Mouse (Mus musculus): ENCODE results near the gene Pkd1l1. TPM values are rescaled to one million over a fixed set of nuclear protein-coding genes. Genes with fewer than 3 reads are reported as not detected.

Gene Pkd1l1
- polyA plus RNA-seq, 1 experiment from 2014 or later: not detected

DNA sequence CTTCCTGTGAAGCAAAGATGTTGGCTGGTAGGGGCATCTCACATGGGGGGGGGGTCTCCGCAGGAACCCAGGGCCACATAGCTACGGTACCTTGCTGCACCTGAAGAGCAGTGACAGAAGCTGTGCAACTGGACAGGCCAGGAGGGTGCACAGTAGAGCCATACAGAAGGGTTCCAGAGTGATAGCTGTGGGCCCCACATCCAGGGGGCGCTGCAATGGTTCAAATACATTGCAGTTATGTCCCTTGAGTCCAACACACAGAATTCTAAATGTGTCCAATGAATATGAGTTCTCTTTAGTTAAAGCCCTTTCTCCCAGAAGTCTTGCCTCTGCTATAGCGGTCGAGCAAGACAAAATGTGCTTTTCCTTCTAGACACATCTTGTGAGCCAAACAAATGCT lies 103.0 kb downstream of the Pkd1l1 start:
- Histone ChIP-seq H3K4me2 (no peak overlapping the region), H3K4me3 (ENCODE audit: low read depth, low read length) (no peak overlapping the region), H3K27ac (ENCODE audit: low read depth, low read length) (no peak overlapping the region), H3K36me3 (ENCODE audit: control insufficient read depth, insufficient read depth, low read length) (no peaks in the 10 kb centered on the region), H3K9ac (ENCODE audit: low read length) (no peak overlapping the region), H3K4me1 (ENCODE audit: control insufficient read depth, insufficient read depth, low read length) (no peaks in the 10 kb centered on the region), H3K9me3 (ENCODE audit: control insufficient read depth, low read length) (no peaks in the 10 kb centered on the region), H3K27me3 (ENCODE audit: control insufficient read depth, insufficient read depth, low read length) (no peaks in the 10 kb centered on the region)
- DNase-seq (ENCODE audit: low spot score, missing footprints): no peak
- 88% methylated on average over 5 of the region's 5 CpGs for WGBS
- ATAC-seq (ENCODE audit: low FRiP score): no peak

DNA sequence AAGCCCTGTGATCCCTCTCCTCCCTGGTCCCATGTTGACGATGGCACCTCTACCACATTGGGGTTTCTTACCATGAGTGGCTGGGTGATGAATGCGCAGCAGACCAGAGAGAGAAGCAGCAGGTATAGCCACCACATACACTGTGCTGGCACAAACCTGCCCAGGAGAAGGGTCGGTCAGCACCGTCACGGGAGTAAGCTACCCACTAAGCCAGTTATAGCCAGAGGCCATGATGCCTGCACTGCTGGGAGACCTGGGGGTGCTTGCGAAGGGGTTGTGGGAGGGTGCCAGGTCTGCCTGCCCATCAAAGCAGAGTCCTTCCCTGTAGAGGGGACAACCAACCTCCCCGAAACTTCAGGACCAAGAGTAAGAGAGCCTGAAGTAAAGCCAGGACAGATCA lies 107.0 kb downstream of the Pkd1l1 start:
- peaks cover 9% of the 10 kb centered on the region; the same call in 1 of the 2 replicates for H3K4me1 ChIP-seq (ENCODE audit: control insufficient read depth, insufficient read depth, low read length)
- no peaks in the 10 kb centered on the region for H3K36me3 ChIP-seq (ENCODE audit: control insufficient read depth, insufficient read depth, low read length)
- ATAC-seq (ENCODE audit: low FRiP score): no peak
- H3K9me3 ChIP-seq (ENCODE audit: control insufficient read depth, low read length): no peaks in the 10 kb centered on the region
- no peaks in the 10 kb centered on the region for H3K27me3 ChIP-seq (ENCODE audit: control insufficient read depth, insufficient read depth, low read length)
- DNase-seq (ENCODE audit: low spot score, missing footprints): no peak
- 92% methylated on average over 7 of the region's 7 CpGs for WGBS
- H3K4me2 ChIP-seq: no peak overlapping the region
- H3K9ac ChIP-seq (ENCODE audit: low read length): no peak overlapping the region
- H3K4me3 ChIP-seq (ENCODE audit: low read depth, low read length): no peak overlapping the region
- no peak overlapping the region for H3K27ac ChIP-seq (ENCODE audit: low read depth, low read length)

DNA sequence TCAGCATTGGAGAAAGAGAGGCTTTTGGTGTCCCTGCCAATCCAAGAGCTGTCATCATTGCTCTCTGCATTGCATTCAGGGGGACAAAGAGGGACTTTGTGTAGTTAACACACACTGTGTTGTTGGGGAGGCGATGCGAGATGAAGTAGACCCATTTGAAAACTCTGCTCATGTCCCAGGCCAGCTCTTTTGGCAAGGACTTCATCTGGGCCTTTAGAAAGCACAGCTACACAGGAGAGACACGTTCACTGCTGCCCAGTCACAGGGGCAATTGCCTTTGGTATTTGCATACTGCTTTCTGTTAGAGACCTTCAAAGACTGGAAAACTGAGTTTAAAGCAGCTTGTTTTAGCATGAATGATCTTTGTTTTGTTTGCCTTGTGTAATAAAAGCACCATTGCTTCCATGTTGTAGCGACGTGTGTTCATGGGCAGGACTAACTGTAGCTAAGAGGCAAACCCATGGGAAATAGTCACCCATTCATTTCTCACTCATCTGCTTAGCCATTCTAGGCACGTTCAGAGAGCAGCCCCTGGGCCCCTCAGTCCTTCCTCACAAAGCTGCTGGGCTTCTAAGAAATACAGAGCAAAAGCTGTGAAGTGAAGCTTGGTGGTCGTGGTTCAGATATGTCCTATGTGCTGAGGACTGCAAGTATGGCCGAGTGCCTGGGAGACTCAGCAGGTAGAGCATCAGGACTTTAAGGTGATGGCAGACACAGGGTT lies 109.0 kb downstream of the Pkd1l1 start:
- Histone ChIP-seq H3K4me3 (ENCODE audit: low read depth, low read length) (no peak overlapping the region), H3K36me3 (ENCODE audit: control insufficient read depth, insufficient read depth, low read length) (no peaks in the 10 kb centered on the region), H3K9me3 (ENCODE audit: control insufficient read depth, low read length) (no peaks in the 10 kb centered on the region), H3K4me2 (no peak overlapping the region), H3K4me1 (ENCODE audit: control insufficient read depth, insufficient read depth, low read length) (peaks cover 9% of the 10 kb centered on the region; the same call in 1 of the 2 replicates), H3K27ac (ENCODE audit: low read depth, low read length) (no peak overlapping the region), H3K9ac (ENCODE audit: low read length) (no peak overlapping the region), H3K27me3 (ENCODE audit: control insufficient read depth, insufficient read depth, low read length) (no peaks in the 10 kb centered on the region)
- peak; percentile 78 for ATAC-seq (ENCODE audit: low FRiP score)
- DNase-seq (ENCODE audit: low spot score, missing footprints): peak; percentile 87
- 68% methylated on average over 8 of the region's 8 CpGs for WGBS

DNA sequence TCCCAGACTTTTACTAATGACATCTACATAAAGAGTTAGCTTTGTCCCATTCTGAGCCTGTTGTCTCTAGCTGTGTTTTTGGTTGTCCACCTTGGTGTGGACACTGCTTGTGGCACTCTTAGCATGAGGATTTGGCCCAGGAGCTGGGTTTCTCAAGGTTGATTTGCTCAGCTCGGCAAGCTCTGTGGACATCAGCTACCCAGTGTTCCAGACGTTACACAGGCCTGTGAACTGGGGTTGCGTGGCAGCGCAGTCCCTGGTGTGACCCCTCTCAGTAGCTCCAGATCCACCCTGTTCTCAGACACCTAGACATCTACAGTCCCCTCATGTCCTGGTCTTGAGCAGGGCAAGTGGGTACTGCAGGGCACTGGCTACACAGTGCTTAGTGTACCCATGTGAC lies 110.6 kb downstream of the Pkd1l1 start:
- Histone ChIP-seq H3K9ac (ENCODE audit: low read length) (no peak overlapping the region), H3K36me3 (ENCODE audit: control insufficient read depth, insufficient read depth, low read length) (no peaks in the 10 kb centered on the region), H3K4me2 (no peak overlapping the region), H3K9me3 (ENCODE audit: control insufficient read depth, low read length) (no peaks in the 10 kb centered on the region), H3K4me3 (ENCODE audit: low read depth, low read length) (no peak overlapping the region), H3K27ac (ENCODE audit: low read depth, low read length) (no peak overlapping the region), H3K27me3 (ENCODE audit: control insufficient read depth, insufficient read depth, low read length) (no peaks in the 10 kb centered on the region), H3K4me1 (ENCODE audit: control insufficient read depth, insufficient read depth, low read length) (peaks cover 9% of the 10 kb centered on the region; the same call in 1 of the 2 replicates)
- ATAC-seq (ENCODE audit: low FRiP score): no peak
- 91% methylated on average over 4 of the region's 4 CpGs for WGBS
- peak; percentile 75 for DNase-seq (ENCODE audit: low spot score, missing footprints)

DNA sequence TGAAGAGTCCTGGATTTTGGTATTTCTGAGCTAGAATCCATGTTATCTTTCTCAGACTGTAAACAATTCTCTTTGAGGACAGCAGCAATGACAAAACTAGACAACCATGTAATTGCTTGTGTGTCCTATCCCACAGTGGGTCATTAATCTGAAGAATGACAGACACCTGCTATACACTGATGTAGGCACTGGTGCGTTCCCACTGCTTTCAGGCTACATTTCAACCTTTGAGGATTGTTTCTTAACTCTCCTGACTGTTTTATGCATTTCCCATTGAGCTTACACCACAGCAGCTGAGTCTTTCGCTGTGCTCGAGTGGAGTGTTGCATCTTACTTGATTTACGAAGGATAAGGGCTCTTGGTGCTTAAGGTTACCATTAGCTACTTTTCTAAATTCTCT lies 111.1 kb downstream of the Pkd1l1 start:
- H3K4me1 ChIP-seq (ENCODE audit: control insufficient read depth, insufficient read depth, low read length): peaks cover 9% of the 10 kb centered on the region; the same call in 1 of the 2 replicates

DNA sequence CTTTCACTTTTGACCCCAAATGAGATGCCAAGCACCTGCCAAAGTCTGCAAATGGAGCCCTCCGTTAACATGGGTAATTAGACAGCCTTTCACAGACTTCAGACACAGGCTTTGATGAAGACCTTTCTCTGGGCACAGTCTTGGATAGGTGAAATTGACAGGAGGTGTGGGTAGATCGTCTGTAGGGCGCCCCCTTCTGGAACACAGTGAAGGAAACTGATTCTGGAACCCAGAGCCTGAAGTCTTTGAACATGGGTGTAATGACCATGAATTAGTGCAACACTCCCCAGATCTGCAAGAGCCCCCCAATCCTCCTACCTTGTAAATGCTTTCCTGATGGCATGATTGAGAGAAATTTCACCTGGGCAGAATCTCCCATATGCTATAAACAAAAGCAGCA lies 112.2 kb downstream of the Pkd1l1 start:
- no peaks in the 10 kb centered on the region for H3K9me3 ChIP-seq (ENCODE audit: control insufficient read depth, low read length)
- H3K4me1 ChIP-seq (ENCODE audit: control insufficient read depth, insufficient read depth, low read length): peaks cover 9% of the 10 kb centered on the region; the same call in 1 of the 2 replicates
- no peak overlapping the region for H3K27ac ChIP-seq (ENCODE audit: low read depth, low read length)
- ATAC-seq (ENCODE audit: low FRiP score): no peak
- H3K4me2 ChIP-seq: no peak overlapping the region
- H3K9ac ChIP-seq (ENCODE audit: low read length): no peak overlapping the region
- peak; percentile 67 for DNase-seq (ENCODE audit: low spot score, missing footprints)
- H3K27me3 ChIP-seq (ENCODE audit: control insufficient read depth, insufficient read depth, low read length): no peaks in the 10 kb centered on the region
- 26% methylated on average over 3 of the region's 3 CpGs for WGBS
- no peaks in the 10 kb centered on the region for H3K36me3 ChIP-seq (ENCODE audit: control insufficient read depth, insufficient read depth, low read length)
- H3K4me3 ChIP-seq (ENCODE audit: low read depth, low read length): no peak overlapping the region

More for the DNA sequence above, 111.1 kb downstream of the Pkd1l1 start:
- 77% methylated on average over 4 of the region's 4 CpGs for WGBS
- H3K27me3 ChIP-seq (ENCODE audit: control insufficient read depth, insufficient read depth, low read length): no peaks in the 10 kb centered on the region
- H3K9me3 ChIP-seq (ENCODE audit: control insufficient read depth, low read length): no peaks in the 10 kb centered on the region
- DNase-seq (ENCODE audit: low spot score, missing footprints) (no peak), ATAC-seq (ENCODE audit: low FRiP score) (no peak)
- no peaks in the 10 kb centered on the region for H3K36me3 ChIP-seq (ENCODE audit: control insufficient read depth, insufficient read depth, low read length)
- no peak overlapping the region for H3K27ac ChIP-seq (ENCODE audit: low read depth, low read length)
- no peak overlapping the region for H3K9ac ChIP-seq (ENCODE audit: low read length)
- no peak overlapping the region for H3K4me3 ChIP-seq (ENCODE audit: low read depth, low read length)
- H3K4me2 ChIP-seq: no peak overlapping the region

DNA sequence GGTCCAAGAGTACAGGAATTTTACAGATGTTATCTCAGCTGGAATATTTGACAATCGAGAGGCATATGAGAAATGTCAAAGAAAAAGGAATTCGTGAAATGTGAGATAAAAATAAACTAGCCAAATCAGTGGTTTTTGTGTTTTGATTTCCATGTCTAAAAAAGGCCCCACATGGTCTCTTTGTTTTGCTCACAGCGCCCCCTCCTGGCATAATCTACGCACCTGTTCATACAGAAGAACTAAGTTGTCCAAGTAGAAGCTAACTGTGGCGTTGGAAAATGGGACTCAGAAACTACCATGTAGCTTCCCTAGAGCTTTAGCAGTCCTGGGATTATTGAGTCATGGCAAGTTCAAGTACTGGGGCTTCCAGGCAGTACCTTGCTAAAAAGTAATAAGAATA lies 113.2 kb downstream of the Pkd1l1 start:
- Histone ChIP-seq H3K27me3 (ENCODE audit: control insufficient read depth, insufficient read depth, low read length) (no peaks in the 10 kb centered on the region), H3K9ac (ENCODE audit: low read length) (no peak overlapping the region), H3K36me3 (ENCODE audit: control insufficient read depth, insufficient read depth, low read length) (no peaks in the 10 kb centered on the region), H3K27ac (ENCODE audit: low read depth, low read length) (no peak overlapping the region), H3K4me1 (ENCODE audit: control insufficient read depth, insufficient read depth, low read length) (peaks cover 9% of the 10 kb centered on the region; the same call in 1 of the 2 replicates), H3K4me3 (ENCODE audit: low read depth, low read length) (no peak overlapping the region), H3K4me2 (no peak overlapping the region), H3K9me3 (ENCODE audit: control insufficient read depth, low read length) (no peaks in the 10 kb centered on the region)
- peak; percentile 96 for DNase-seq (ENCODE audit: low spot score, missing footprints)
- ATAC-seq (ENCODE audit: low FRiP score): no peak
- WGBS: 24% methylated on average over 5 of the region's 5 CpGs

DNA sequence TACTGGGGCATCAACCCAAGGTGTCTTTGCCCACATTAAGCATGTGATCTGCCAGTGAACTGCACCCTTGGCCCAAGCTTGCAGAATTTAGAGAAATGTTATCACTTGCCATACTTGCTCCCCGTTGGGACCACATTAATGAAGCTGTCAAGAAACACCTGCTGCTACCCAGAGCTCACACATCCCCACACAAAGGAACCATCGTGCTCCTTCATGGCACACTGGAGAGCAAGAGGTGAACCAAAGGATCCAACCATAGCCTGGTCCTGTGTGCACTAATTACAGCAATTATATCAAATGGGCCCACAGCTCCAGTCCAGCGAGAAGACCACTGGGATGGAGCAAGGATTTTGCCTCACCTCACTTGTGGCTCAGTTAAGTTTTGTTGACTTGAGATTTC lies 114.0 kb downstream of the Pkd1l1 start:
- H3K27me3 ChIP-seq (ENCODE audit: control insufficient read depth, insufficient read depth, low read length): no peaks in the 10 kb centered on the region
- H3K4me2 ChIP-seq: no peak overlapping the region
- no peak overlapping the region for H3K4me3 ChIP-seq (ENCODE audit: low read depth, low read length)
- H3K36me3 ChIP-seq (ENCODE audit: control insufficient read depth, insufficient read depth, low read length): no peaks in the 10 kb centered on the region
- ATAC-seq (ENCODE audit: low FRiP score) (no peak), DNase-seq (ENCODE audit: low spot score, missing footprints) (peak; percentile 81)
- peaks cover 3% of the 10 kb centered on the region; the same call in 1 of the 2 replicates for H3K4me1 ChIP-seq (ENCODE audit: control insufficient read depth, insufficient read depth, low read length)
- 61% methylated on average over 3 of the region's 3 CpGs for WGBS
- no peaks in the 10 kb centered on the region for H3K9me3 ChIP-seq (ENCODE audit: control insufficient read depth, low read length)
- 0 out of 2 replicates have a peak overlapping the region, but pooled peaks have one; percentile 14 for H3K9ac ChIP-seq (ENCODE audit: low read length)
- no peak overlapping the region for H3K27ac ChIP-seq (ENCODE audit: low read depth, low read length)

DNA sequence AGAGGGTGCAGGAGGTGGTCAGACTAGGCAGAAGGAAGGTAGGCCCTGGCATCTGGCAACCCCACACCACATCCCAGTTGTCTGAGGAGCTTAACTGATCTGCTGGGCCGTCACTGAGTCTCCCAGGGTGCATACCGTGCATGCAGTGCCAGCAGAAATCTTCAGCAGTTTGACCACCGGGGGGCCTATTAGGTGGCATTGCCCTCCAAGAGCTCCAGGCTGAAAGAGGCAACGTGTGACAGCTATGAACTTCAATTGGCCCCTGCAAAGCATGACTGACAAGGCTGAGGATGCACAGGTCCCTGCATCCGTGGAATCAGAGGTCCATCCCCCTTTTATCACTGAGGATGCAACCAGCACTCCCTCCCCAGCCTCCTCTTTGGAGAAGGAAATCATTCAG lies 116.9 kb downstream of the Pkd1l1 start:
- no peak for ATAC-seq (ENCODE audit: low FRiP score)
- H3K9me3 ChIP-seq (ENCODE audit: control insufficient read depth, low read length): no peaks in the 10 kb centered on the region
- no peak overlapping the region for H3K27ac ChIP-seq (ENCODE audit: low read depth, low read length)
- WGBS: 64% methylated on average over 5 of the region's 5 CpGs
- H3K4me3 ChIP-seq (ENCODE audit: low read depth, low read length): no peak overlapping the region
- H3K4me2 ChIP-seq: no peak overlapping the region
- H3K9ac ChIP-seq (ENCODE audit: low read length): no peak overlapping the region
- DNase-seq (ENCODE audit: low spot score, missing footprints): peak; percentile 65
- no peaks in the 10 kb centered on the region for H3K27me3 ChIP-seq (ENCODE audit: control insufficient read depth, insufficient read depth, low read length)
- H3K4me1 ChIP-seq (ENCODE audit: control insufficient read depth, insufficient read depth, low read length): no peaks in the 10 kb centered on the region
- H3K36me3 ChIP-seq (ENCODE audit: control insufficient read depth, insufficient read depth, low read length): no peaks in the 10 kb centered on the region

Data from midbrain, embryonic 11.5 days (tissue).